Comparison of ENCODE assay signal across 8 mouse cellular contexts in genomic region chr14:30561470-30562187, GRCm38 (mm10). TPM values are rescaled to one million over a fixed set of nuclear protein-coding genes. Genes with fewer than 3 reads are reported as not detected.
DNase-seq lines count a peak whose midpoint lies in the region; ATAC-seq lines count a peak whose summit lies in the region.

No protein-coding gene starts in this region.

- intact Hi-C loops in gastrocnemius, postnatal 14 days (cut with DNase I; ENCODE audit: low total_unique reads) = no loop called here

- H3K9me3 ChIP-seq in heart, embryonic 13.5 days = no peaks in the 10 kb centered on the region

- peaks cover 86% of the 10 kb centered on the region for H3K36me3 ChIP-seq in heart, embryonic 13.5 days

- 67% methylated on average over 14 of the region's 14 CpGs for WGBS in heart, embryonic 13.5 days

- no peak overlapping the region for H3K4me2 ChIP-seq in heart, embryonic 13.5 days

- H3K9ac ChIP-seq in heart, embryonic 13.5 days = peak overlapping the region; percentile 7; the same call in 1 of the 2 replicates

- peaks cover 21% of the 10 kb centered on the region for H3K4me1 ChIP-seq in heart, embryonic 13.5 days

- no peak for ATAC-seq in heart, embryonic 13.5 days (ENCODE audit: extremely low read depth, insufficient number of reproducible peaks, low FRiP score, low TSS enrichment)

- peak; percentile 45 to 63 for DNase-seq in layer of hippocampus, postnatal 10 days (ENCODE audit: low spot score in 2 of 2)
- DNase-seq in layer of hippocampus, adult 11-12 months (ENCODE audit: low spot score) = no peak
- DNase-seq in adrenal gland, postnatal 36 days = peak; percentile 58 to 66
- DNase-seq in kidney, postnatal 25 days = peak; percentile 93 to 95
- DNase-seq in spleen, postnatal 36 days (ENCODE audit: low spot score in 2 of 2) = peak; percentile 68 to 75
- DNase-seq in cerebellum, adult 8-10 months = no peak
- no peak for DNase-seq in gastrocnemius, postnatal 14 days

- no peak overlapping the region for H3K4me3 ChIP-seq in heart, embryonic 13.5 days

- H3K27ac ChIP-seq in heart, embryonic 13.5 days (replicated peaks) = peak overlapping the region; percentile 63

- H3K27me3 ChIP-seq in heart, embryonic 13.5 days (replicated peaks) = no peaks in the 10 kb centered on the region

RNA-seq across cellular contexts. Expression of gene Tkt, which starts 13.5 kb away (rescaled TPM):
- total RNA-seq in layer of hippocampus, postnatal 10 days (2021) = 100 to 1,000 TPM; 208 to 226 TPM
- 1,000 to 10,000 TPM; 1,323 to 1,442 TPM for total RNA-seq in adrenal gland, postnatal 36 days (2021)
- 86.2 and 96.6 TPM in 2 replicates for polyA plus RNA-seq in heart, embryonic 13.5 days (2015; fragmentation: Nextera tagmentation; extraction: Ambion mirVana)
- 10 to 100 TPM; 13.7 to 19.7 TPM for total RNA-seq in gastrocnemius, postnatal 14 days (2021)

Comparison
In these comparisons a context has a peak if more than half of its experiments do, and no peak if none do; other contexts are left out.
1. DNase-seq: peak in layer of hippocampus, postnatal 10 days (2 of 2), adrenal gland, postnatal 36 days (2 of 2), kidney, postnatal 25 days (2 of 2) and spleen, postnatal 36 days (2 of 2); none in layer of hippocampus, adult 11-12 months (single experiment), cerebellum, adult 8-10 months (single experiment) and gastrocnemius, postnatal 14 days (single experiment).
2. RNA of gene Tkt, which starts 13.5 kb away (total RNA-seq): 1,323 to 1,442 TPM in adrenal gland, postnatal 36 days and 208 to 226 TPM in layer of hippocampus, postnatal 10 days; 13.7 to 19.7 TPM in gastrocnemius, postnatal 14 days; every median in the first group is over 10 times any median in the second.